Mouse (Mus musculus) MEL (cell line): ENCODE results near the gene Pym1. TPM values are rescaled to one million over a fixed set of nuclear protein-coding genes. Genes with fewer than 3 reads are reported as not detected.
A peak's percentile ranks its signal among the peaks of the same experiment; 100 is the strongest.

Source experiments
- DNase-seq: peaks from one replicate; pipeline ENCODE4 v3.0.0; 2011; ENCODE audit warnings: low read depth, low spot score
- H3K27ac ChIP-seq: 2 replicates; pipeline ENCODE4 v1.5.1; 2012; ENCODE audit warnings: low read depth, mild to moderate bottlenecking, control low read depth, low read length, moderate library complexity; ENCODE audit not compliant: control insufficient read depth
- H3K27me3 ChIP-seq, 2 experiments: fragments of 150-350 bp in 1 of 2; sonication (generic) in 1 of 2; 2 replicates each; pipeline ENCODE4 v1.6.1; 2012; ENCODE audit warnings: low read length in 2 of 2, mild to moderate bottlenecking in 2 of 2, improper control_type of control experiment in 1 of 2, moderate library complexity in 1 of 2; ENCODE audit not compliant: insufficient read depth in 2 of 2, control insufficient read depth in 1 of 2
- H3K36me3 ChIP-seq, 2 experiments: 2 replicates each; pipeline ENCODE4 v1.6.1; 2012 to 2014; ENCODE audit warnings: low read length in 2 of 2, improper control_type of control experiment in 1 of 2, inconsistent platforms in 1 of 2, mild to moderate bottlenecking in 1 of 2; ENCODE audit not compliant: insufficient read depth in 2 of 2, control insufficient read depth in 1 of 2
- H3K4me1 ChIP-seq, 2 experiments: fragments of 150-350 bp in 1 of 2; sonication (generic) in 1 of 2; 2 replicates each; pipeline ENCODE4 v1.6.1; 2012; ENCODE audit warnings: low read length in 2 of 2, improper control_type of control experiment in 1 of 2, mild to moderate bottlenecking in 1 of 2; ENCODE audit not compliant: insufficient read depth in 2 of 2, control insufficient read depth in 1 of 2
- H3K4me3 ChIP-seq, 2 experiments: fragments of 150-350 bp in 1 of 2; sonication (generic) in 1 of 2; 2 replicates each; pipeline ENCODE4 v1.5.1; 2012; ENCODE audit warnings: low read depth in 2 of 2, low read length in 2 of 2, mild to moderate bottlenecking in 2 of 2, moderate library complexity in 2 of 2, control low read depth in 1 of 2, improper control_type of control experiment in 1 of 2; ENCODE audit not compliant: control insufficient read depth in 1 of 2, insufficient read depth in 1 of 2
- H3K79me2 ChIP-seq: 2 replicates; pipeline ENCODE4 v1.6.1; 2012; ENCODE audit warnings: mild to moderate bottlenecking, low read length, moderate library complexity; ENCODE audit not compliant: control insufficient read depth, poor library complexity, insufficient read depth
- H3K9ac ChIP-seq: 2 replicates; pipeline ENCODE4 v1.6.1; 2012; ENCODE audit warnings: low read depth, mild to moderate bottlenecking, control low read depth, low read length, moderate library complexity; ENCODE audit not compliant: control insufficient read depth, poor library complexity, severe bottlenecking
- H3K9me3 ChIP-seq: fragments of 150-350 bp; sonication (generic); replicated peaks from 2 replicates; pipeline ENCODE4 v1.6.1; 2012; ENCODE audit warnings: mild to moderate bottlenecking, low read length, improper control_type of control experiment, moderate library complexity; ENCODE audit not compliant: insufficient read depth
- CHD1 ChIP-seq: IDR thresholded peaks from 2 replicates; pipeline ENCODE4 v1.6.1; 2012; ENCODE audit warnings: low read depth, mild to moderate bottlenecking, inconsistent platforms, low read length, improper control_type of control experiment
- E2F4 ChIP-seq: IDR thresholded peaks from 2 replicates; pipeline ENCODE4 v1.6.1; 2011; ENCODE audit warnings: low read depth, low read length, improper control_type of control experiment, borderline replicate concordance
- ELF1 ChIP-seq: IDR thresholded peaks from 2 replicates; pipeline ENCODE4 v1.6.1; 2014; ENCODE audit warnings: low read depth, mild to moderate bottlenecking, inconsistent platforms, low read length, improper control_type of control experiment, moderate library complexity
- ETS1 ChIP-seq: IDR thresholded peaks from 2 replicates; pipeline ENCODE4 v1.6.1; 2012; ENCODE audit warnings: low read depth, mild to moderate bottlenecking, inconsistent platforms, low read length, improper control_type of control experiment, moderate library complexity
- HCFC1 ChIP-seq: IDR thresholded peaks from 2 replicates; pipeline ENCODE4 v1.6.1; 2012; ENCODE audit warnings: low read depth, mild to moderate bottlenecking, inconsistent platforms, low read length, improper control_type of control experiment, moderate library complexity
- MAX ChIP-seq: IDR thresholded peaks from 2 replicates; pipeline ENCODE4 v1.6.1; 2011; ENCODE audit warnings: low read length, improper control_type of control experiment
- MAZ ChIP-seq: IDR thresholded peaks from 2 replicates; pipeline ENCODE4 v1.6.1; 2012; ENCODE audit warnings: low read depth, mild to moderate bottlenecking, inconsistent platforms, low read length, improper control_type of control experiment
- MEF2A ChIP-seq: IDR thresholded peaks from 2 replicates; pipeline ENCODE4 v1.6.1; 2014; ENCODE audit warnings: low read depth, mild to moderate bottlenecking, inconsistent platforms, low read length, improper control_type of control experiment; ENCODE audit not compliant: poor library complexity, insufficient replicate concordance, severe bottlenecking; ENCODE audit errors: extremely low read depth
- NELFE ChIP-seq: IDR thresholded peaks from 2 replicates; pipeline ENCODE4 v1.6.1; 2011; ENCODE audit warnings: low read depth, low read length, improper control_type of control experiment
- POLR2A ChIP-seq, 2 experiments: IDR thresholded peaks; 2 replicates each; pipeline ENCODE4 v1.6.1; 2011 to 2012; ENCODE audit warnings: low read length in 2 of 2, mild to moderate bottlenecking in 2 of 2, control low read depth in 1 of 2, improper control_type of control experiment in 1 of 2, low read depth in 1 of 2, moderate library complexity in 1 of 2; ENCODE audit not compliant: control insufficient read depth in 1 of 2, insufficient read depth in 1 of 2, poor library complexity in 1 of 2
- SIN3A ChIP-seq: IDR thresholded peaks from 2 replicates; pipeline ENCODE4 v1.6.1; 2012; ENCODE audit warnings: low read length, improper control_type of control experiment, inconsistent platforms
- TAL1 ChIP-seq: IDR thresholded peaks from 2 replicates; pipeline ENCODE4 v1.6.1; 2012; ENCODE audit warnings: mild to moderate bottlenecking, inconsistent platforms, low read length, moderate library complexity, mixed read lengths
- TBP ChIP-seq: IDR thresholded peaks from 2 replicates; pipeline ENCODE4 v1.8.0; 2011; ENCODE audit warnings: low read depth, low read length, improper control_type of control experiment
- TCF12 ChIP-seq: IDR thresholded peaks from 2 replicates; pipeline ENCODE4 v1.6.1; 2014; ENCODE audit warnings: low read depth, mild to moderate bottlenecking, inconsistent platforms, low read length, improper control_type of control experiment, moderate library complexity
- ZKSCAN1 ChIP-seq: IDR thresholded peaks from 2 replicates; pipeline ENCODE4 v1.6.1; 2012; ENCODE audit warnings: low read depth, mild to moderate bottlenecking, inconsistent platforms, low read length, improper control_type of control experiment, moderate library complexity
- ZMIZ1 ChIP-seq: IDR thresholded peaks from 2 replicates; pipeline ENCODE4 v1.6.1; 2012; ENCODE audit warnings: low read depth, mild to moderate bottlenecking, inconsistent platforms, low read length, improper control_type of control experiment, moderate library complexity
- polyA plus RNA-seq, 2 experiments: library from polyadenylated mRNA; stranded (reverse) in 1 of 2; unstranded in 1 of 2; fragments of >175 nt in 1 of 2; fragments of >200 nt in 1 of 2; gene quantifications; 2 replicates each; pipeline versions ENCODE4 v1.2.1 to v1.2.4; 2012; ENCODE audit warnings: low replicate concordance in 2 of 2, low read depth in 1 of 2; ENCODE audit not compliant: insufficient read length in 2 of 2, insufficient read depth in 1 of 2, missing spikeins in 1 of 2
- total RNA-seq: library from RNA; depleted of rRNA; stranded (reverse); fragments of 300-350 nt; gene quantifications from 2 replicates; pipeline ENCODE4 v1.2.3, GENCODE M21; 2012

Gene Pym1
- total and polyA plus RNA-seq, 3 experiments = 77.4 to 107 TPM; not detected in 1

- no peak for TF ChIP-seq MAZ
- TF ChIP-seq NELFE = 0 out of 2 replicates have a peak, but pooled peaks have one; percentile 19
- TF ChIP-seq SIN3A = 0 out of 2 replicates have a peak, but pooled peaks have one; percentile 6
- peaks cover 5 to 11% of the 10 kb centered on the region in 2 experiments; a peak in 3 of 4 replicates for H3K4me1 ChIP-seq
- peak within 1 kb of the TSS; percentile 90 for H3K9ac ChIP-seq
- peak within 1 kb of the TSS; percentile 86 for H3K27ac ChIP-seq
- H3K4me3 ChIP-seq = peak within 1 kb of the TSS; percentile 86 to 92
- peaks cover 0 to 8% of the 10 kb centered on the region in 2 experiments; a peak in 2 of 4 replicates for H3K36me3 ChIP-seq
- peaks cover 26% of the 10 kb centered on the region for H3K79me2 ChIP-seq
- no peaks in the 10 kb centered on the region for H3K27me3 ChIP-seq
- H3K9me3 ChIP-seq = no peaks in the 10 kb centered on the region
- no peak for DNase-seq
Measured at GRCm38 (mm10) chr10:128803771-128804270, 56.1 kb downstream of the Pym1 start, which contains the start of gene Dnajc14. TSS of gene Dnajc14 (plus strand) at chr10:128804062.

- Histone ChIP-seq H3K27ac (peak within 1 kb of the TSS; percentile 86), H3K27me3 (no peaks in the 10 kb centered on the region), H3K4me3 (peak within 1 kb of the TSS; percentile 86 to 92), H3K9me3 (no peaks in the 10 kb centered on the region), H3K36me3 (peaks cover 0 to 8% of the 10 kb centered on the region in 2 experiments; a peak in 2 of 4 replicates), H3K9ac (peak within 1 kb of the TSS; percentile 90), H3K79me2 (peaks cover 27% of the 10 kb centered on the region), H3K4me1 (peaks cover 5 to 12% of the 10 kb centered on the region in 2 experiments; a peak in 3 of 4 replicates)
- peak; percentile 87 for DNase-seq
- peak; percentile 99 for TF ChIP-seq CHD1
- TF ChIP-seq TBP = peak; percentile 88
- peak in 1 of 2 experiments; percentile 42; a peak in 1 of 4 replicates for TF ChIP-seq POLR2A (IDR thresholded peaks at IDR 0.05; ENCODE audit: control insufficient read depth in 1 of 2, insufficient read depth in 1 of 2, low read depth in 1 of 2, low read length in 2 of 2, poor library complexity in 1 of 2)
- TF ChIP-seq ETS1 = peak; percentile 72; the same call in 1 of the 2 replicates
- TF ChIP-seq ZKSCAN1 = no peak
- no peak for TF ChIP-seq NELFE
- peak; percentile 6; the same call in 1 of the 2 replicates for TF ChIP-seq MAX
- TF ChIP-seq TAL1 = no peak
- peak; percentile 40; the same call in 1 of the 2 replicates for TF ChIP-seq ZMIZ1
- 0 out of 2 replicates have a peak, but pooled peaks have one; percentile 13 for TF ChIP-seq ELF1
- peak; percentile 40; the same call in 1 of the 2 replicates for TF ChIP-seq MAZ
- peak; percentile 38; the same call in 1 of the 2 replicates for TF ChIP-seq TCF12
- TF ChIP-seq HCFC1 = peak; percentile 67
- TF ChIP-seq E2F4 = no peak
- no peak for TF ChIP-seq MEF2A
- peak; percentile 56 for TF ChIP-seq SIN3A
Measured at GRCm38 (mm10) chr10:128804271-128805091, 56.8 kb downstream of the Pym1 start, which contains the start of gene Tmem198b. TSS of gene Tmem198b (minus strand) at chr10:128804370.
